Mouse (Mus musculus): Measurements from ENCODE around the gene Rgs11.

DNA sequence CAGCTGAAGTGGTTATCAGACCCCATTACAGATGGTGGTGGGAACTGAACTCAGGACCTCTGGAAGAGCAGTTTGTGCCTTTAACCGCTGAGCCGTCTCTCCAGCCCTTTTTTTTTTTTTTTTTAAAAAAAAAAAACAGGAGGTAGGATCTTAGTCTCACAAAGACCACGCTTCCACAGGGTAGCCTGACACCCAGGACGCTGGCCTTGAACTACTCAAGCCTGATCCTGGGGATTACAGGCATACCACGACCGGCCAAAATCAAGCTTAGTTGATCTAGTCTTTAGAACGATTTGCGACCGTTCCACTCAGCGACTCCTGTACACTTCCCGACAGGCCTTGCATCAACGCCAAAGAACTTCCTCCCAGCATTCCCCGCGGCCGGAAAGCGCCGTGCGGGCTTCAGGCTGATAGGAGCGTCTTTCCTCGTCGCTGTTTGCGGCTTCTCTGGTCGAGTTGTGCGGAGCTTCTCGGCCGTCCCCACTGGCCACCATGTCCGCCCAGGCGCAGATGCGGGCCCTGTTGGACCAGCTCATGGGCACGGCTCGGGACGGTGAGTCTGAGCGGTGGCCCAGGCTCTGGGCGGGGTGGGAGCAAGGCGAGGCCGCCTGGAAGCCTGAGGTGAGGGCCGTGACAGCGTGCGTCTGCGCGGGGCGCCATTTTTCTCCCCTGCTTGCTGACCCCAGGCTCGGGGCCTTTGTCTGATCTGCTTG is 49.9 kb downstream of the Rgs11 start, which contains the start of gene Luc7l:
- TF ChIP-seq CTCF (IDR thresholded peaks at IDR 0.05; ENCODE audit: extremely low read depth, insufficient read depth, low read length) (no peak), POLR2A (IDR thresholded peaks at IDR 0.05; ENCODE audit: extremely low read depth, insufficient read depth, low read length) (peak; percentile 97)
